28 mouse cellular contexts compared by ENCODE assay signal in genomic region chr2:170031872-170032271, GRCm38 (mm10).
DNase-seq lines count a peak whose midpoint lies in the region; ATAC-seq and TF ChIP-seq lines count a peak whose summit lies in the region.
"Had no signal": no experiment of that assay in that cellular context is flagged by ENCODE, and none has a peak within 500 bp of the region (broad histone marks: within the 10 kb centered on the region; RNA-seq: fewer than 3 reads in every experiment).

No protein-coding gene starts in this region.

- H3K9me3 ChIP-seq in lung, embryonic 14.5 days (ENCODE audit: low read depth, low read length): no peaks in the 10 kb centered on the region
- no peaks in the 10 kb centered on the region; the same call in none of the 2 replicates for H3K9me3 ChIP-seq in liver, embryonic 12.5 days (replicated peaks)
- peaks cover 4% of the 10 kb centered on the region; the same call in 1 of the 2 replicates for H3K9me3 ChIP-seq in hindbrain, embryonic 10.5 days
- H3K9me3 ChIP-seq: embryonic facial prominence, embryonic 13.5 days; neural tube, embryonic 15.5 days had no signal

- 73% methylated on average over 8 of the region's 8 CpGs for WGBS in lung, embryonic 14.5 days
- 46% methylated on average over 8 of the region's 8 CpGs for WGBS in liver, embryonic 12.5 days (ENCODE audit: insufficient replicate concordance)
- 76% methylated on average over 8 of the region's 8 CpGs for WGBS in hindbrain, embryonic 10.5 days

- no peak overlapping the region for H3K4me2 ChIP-seq in lung, embryonic 14.5 days
- no peak overlapping the region for H3K4me2 ChIP-seq in liver, embryonic 12.5 days
- H3K4me2 ChIP-seq: embryonic facial prominence, embryonic 13.5 days; heart, embryonic 12.5 days; hindbrain, embryonic 14.5 days; limb, embryonic 12.5 days; midbrain, embryonic 13.5 days; neural tube, embryonic 15.5 days had no signal

- ATAC-seq in lung, embryonic 14.5 days (ENCODE audit: insufficient read depth): no peak
- no peak for ATAC-seq in liver, embryonic 12.5 days
- ATAC-seq: forebrain, postnatal 0 days; inflammation-experienced regulatory T-cells, adult 6 months; midbrain, embryonic 13.5 days had no signal

- 0 out of 2 replicates have a peak, but pooled peaks have one; percentile 6 for TF ChIP-seq CTCF in lung, embryonic 14.5 days (IDR thresholded peaks at IDR 0.05; ENCODE audit: low read depth)

- H3K27ac ChIP-seq in lung, embryonic 14.5 days (ENCODE audit: low read depth): no peak overlapping the region
- H3K27ac ChIP-seq in liver, embryonic 12.5 days: no peak overlapping the region
- H3K27ac ChIP-seq in hindbrain, embryonic 10.5 days: no peak overlapping the region
- H3K27ac ChIP-seq: forebrain, embryonic 10.5 days; hindbrain, embryonic 14.5 days; midbrain, embryonic 13.5 days; neural tube, embryonic 15.5 days had no signal

- DNase-seq in lung, embryonic 14.5 days: no peak
- no peak for DNase-seq in lung, postnatal 4 days
- peak; percentile 85 for DNase-seq in ES-CJ7 (ENCODE audit: low read depth, low spot score)
- peak; percentile 89 for DNase-seq in ZHBTc4 (ENCODE audit: low read depth, low spot score)
- no peak for DNase-seq in adrenal gland, adult 18-20 months (ENCODE audit: low spot score in 2 of 2)
- no peak for DNase-seq in hindbrain, embryonic 10.5 days (ENCODE audit: low spot score)
- DNase-seq: adrenal gland, postnatal 36 days; cerebellum, adult 18-20 months; cerebellum, postnatal 10 days; gastrocnemius, postnatal 10 days; heart, postnatal 4 days; kidney, adult 11 months; kidney, postnatal 10 days; lung, postnatal 36 days; right cerebral cortex, postnatal 25 days; thymus, adult 18-20 months; thymus, postnatal 25 days had no signal

- no peaks in the 10 kb centered on the region for H3K4me1 ChIP-seq in lung, embryonic 14.5 days (ENCODE audit: insufficient read depth)
- H3K4me1 ChIP-seq in liver, embryonic 12.5 days: no peaks in the 10 kb centered on the region; the same call in 1 of the 2 replicates
- peaks cover 8% of the 10 kb centered on the region; the same call in 1 of the 2 replicates for H3K4me1 ChIP-seq in hindbrain, embryonic 10.5 days (replicated peaks)
- H3K4me1 ChIP-seq: heart, embryonic 12.5 days had no signal

- H3K27me3 ChIP-seq in lung, embryonic 14.5 days (ENCODE audit: insufficient read depth, low read length): no peaks in the 10 kb centered on the region
- H3K27me3 ChIP-seq in liver, embryonic 12.5 days (replicated peaks): no peaks in the 10 kb centered on the region
- H3K27me3 ChIP-seq in hindbrain, embryonic 10.5 days (ENCODE audit: insufficient read depth, poor library complexity, severe bottlenecking): no peaks in the 10 kb centered on the region
- H3K27me3 ChIP-seq: CH12.LX; embryonic facial prominence, embryonic 13.5 days; heart, embryonic 12.5 days; limb, embryonic 12.5 days; midbrain, embryonic 13.5 days; neural tube, embryonic 15.5 days had no signal

- H3K9ac ChIP-seq in lung, embryonic 14.5 days: no peak overlapping the region
- no peak overlapping the region for H3K9ac ChIP-seq in liver, embryonic 12.5 days
- H3K9ac ChIP-seq: embryonic facial prominence, embryonic 13.5 days; forebrain, postnatal 0 days; heart, embryonic 12.5 days; hindbrain, embryonic 14.5 days; limb, embryonic 12.5 days; midbrain, embryonic 13.5 days; neural tube, embryonic 15.5 days had no signal

- H3K4me3 ChIP-seq in lung, embryonic 14.5 days (ENCODE audit: low read depth, low read length): no peak overlapping the region
- no peak overlapping the region for H3K4me3 ChIP-seq in liver, embryonic 12.5 days
- no peak overlapping the region for H3K4me3 ChIP-seq in hindbrain, embryonic 10.5 days
- H3K4me3 ChIP-seq: embryonic facial prominence, embryonic 13.5 days; forebrain, embryonic 10.5 days; heart, embryonic 12.5 days; limb, embryonic 12.5 days; midbrain, embryonic 13.5 days; neural tube, embryonic 15.5 days had no signal

- H3K36me3 ChIP-seq in lung, embryonic 14.5 days (ENCODE audit: insufficient read depth): no peaks in the 10 kb centered on the region
- H3K36me3 ChIP-seq in liver, embryonic 12.5 days: no peaks in the 10 kb centered on the region
- no peaks in the 10 kb centered on the region for H3K36me3 ChIP-seq in hindbrain, embryonic 10.5 days
- H3K36me3 ChIP-seq: embryonic facial prominence, embryonic 13.5 days; forebrain, embryonic 10.5 days; heart, embryonic 12.5 days; limb, embryonic 12.5 days; midbrain, embryonic 13.5 days; neural tube, embryonic 15.5 days had no signal

Comparison
In these comparisons a context has a peak if more than half of its experiments do, and no peak if none do; other contexts are left out.
1. DNase-seq: peak in ES-CJ7 (single experiment) and ZHBTc4 (single experiment); none in lung, embryonic 14.5 days (single experiment), lung, postnatal 4 days (0 of 2), adrenal gland, adult 18-20 months (0 of 2) and hindbrain, embryonic 10.5 days (single experiment).